Mouse (Mus musculus) embryonic fibroblast, embryonic 13.5 days (primary cell): ENCODE measurements around the gene Dcaf5. TPM values are rescaled to one million over a fixed set of nuclear protein-coding genes. Genes with fewer than 3 reads are reported as not detected.

Source experiments
- H3K27ac ChIP-seq: 2 replicates; pipeline ENCODE4 v1.5.1; 2012; ENCODE audit warnings: low read length, control low read depth, inconsistent platforms; ENCODE audit not compliant: insufficient read depth
- H3K4me1 ChIP-seq: 2 replicates; pipeline ENCODE4 v1.6.1; 2011; ENCODE audit warnings: low read length; ENCODE audit not compliant: control insufficient read depth, insufficient read depth
- H3K4me3 ChIP-seq: 2 replicates; pipeline ENCODE4 v1.5.1; 2011; ENCODE audit warnings: mild to moderate bottlenecking, control low read depth, low read length; ENCODE audit not compliant: insufficient read depth
- CTCF ChIP-seq: IDR thresholded peaks from 2 replicates; pipeline ENCODE4 v1.5.1; 2011; ENCODE audit warnings: mild to moderate bottlenecking, control low read depth, low read length, moderate library complexity, borderline replicate concordance; ENCODE audit not compliant: insufficient read depth
- POLR2A ChIP-seq: IDR thresholded peaks from 2 replicates; pipeline ENCODE4 v1.6.1; 2011; ENCODE audit warnings: low read depth, mild to moderate bottlenecking, control low read depth, low read length, moderate library complexity
- polyA plus RNA-seq: library from polyadenylated mRNA; stranded (reverse); fragments of >200 nt; gene quantifications from 2 replicates; pipeline ENCODE4 v1.2.4, GENCODE M21; 2011; ENCODE audit warnings: low read depth; ENCODE audit not compliant: missing spikeins, insufficient read length

Gene Dcaf5
- polyA plus RNA-seq, 1 experiment, result 34.5 TPM

DNA sequence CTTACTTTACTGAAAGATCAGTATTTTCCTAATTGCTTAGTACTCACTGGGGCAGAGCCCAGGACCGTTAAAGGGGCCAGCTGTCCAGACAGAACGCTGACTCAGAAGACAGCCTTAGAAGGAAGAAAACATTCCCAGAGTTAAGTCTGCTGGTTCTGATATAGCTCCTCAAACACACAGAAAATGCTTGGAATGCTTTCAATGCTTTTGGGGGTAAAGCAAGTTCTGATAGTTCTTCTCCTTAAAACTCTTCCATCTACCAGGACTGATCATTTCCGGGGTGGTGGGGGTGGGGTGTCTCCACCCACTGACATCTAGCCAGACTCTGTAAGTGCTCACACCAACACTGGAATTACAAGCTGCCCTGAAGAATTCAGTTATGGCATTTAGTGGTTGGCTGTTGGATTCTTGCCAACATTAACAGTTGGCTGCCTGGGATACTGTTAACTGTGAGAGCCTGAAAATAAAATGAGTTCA lies 70.4 kb downstream of the Dcaf5 start:
- peak overlapping the region; percentile 99 for H3K27ac ChIP-seq
- no peak for TF ChIP-seq POLR2A
- TF ChIP-seq CTCF, result no peak
- H3K4me3 ChIP-seq, result no peak overlapping the region
- peaks cover 17% of the 10 kb centered on the region for H3K4me1 ChIP-seq

DNA sequence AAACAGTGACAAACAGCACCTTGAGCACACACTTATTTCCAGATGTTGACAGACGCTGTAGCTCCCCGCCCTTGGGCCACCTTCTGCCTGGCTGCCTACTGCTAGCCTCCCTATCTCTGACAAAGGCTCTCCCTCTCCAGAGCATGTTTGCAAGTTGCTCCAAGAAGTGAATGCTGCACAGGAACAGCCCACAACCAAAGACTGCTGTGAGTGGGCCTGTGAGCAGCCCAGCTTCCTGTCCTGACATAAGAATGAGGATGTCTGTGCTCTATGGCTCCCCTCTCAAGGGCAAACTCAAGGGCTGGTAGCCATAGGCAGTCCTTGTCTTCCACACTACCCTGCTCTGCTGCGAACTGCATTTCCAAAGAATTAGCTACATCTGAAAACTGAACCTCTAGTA lies 71.1 kb downstream of the Dcaf5 start:
- TF ChIP-seq POLR2A, result no peak
- no peak for TF ChIP-seq CTCF
- Histone ChIP-seq H3K4me1 (peaks cover 17% of the 10 kb centered on the region), H3K4me3 (no peak overlapping the region), H3K27ac (peak overlapping the region; percentile 99)

DNA sequence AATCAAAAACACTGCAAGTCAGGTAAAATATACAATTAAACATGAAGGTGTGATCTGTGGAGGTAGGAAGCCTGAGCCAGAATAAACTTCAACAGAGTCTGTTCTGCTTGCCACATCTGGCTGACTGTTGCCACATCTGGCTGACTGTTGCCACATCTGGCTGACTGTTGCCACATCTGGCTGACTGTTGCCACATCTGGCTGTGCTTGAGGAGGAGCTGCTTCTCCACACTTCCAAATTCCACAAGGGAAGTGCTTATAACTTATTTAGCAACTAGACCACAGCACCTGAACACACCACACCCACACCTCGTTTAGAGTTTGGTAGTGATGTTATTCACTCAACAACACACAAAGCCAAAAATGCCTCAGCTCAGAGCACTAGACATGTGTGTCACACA lies 74.7 kb downstream of the Dcaf5 start:
- H3K27ac ChIP-seq, result no peak overlapping the region
- H3K4me3 ChIP-seq, result no peak overlapping the region
- no peak for TF ChIP-seq POLR2A
- no peak for TF ChIP-seq CTCF
- H3K4me1 ChIP-seq, result peaks cover 17% of the 10 kb centered on the region

DNA sequence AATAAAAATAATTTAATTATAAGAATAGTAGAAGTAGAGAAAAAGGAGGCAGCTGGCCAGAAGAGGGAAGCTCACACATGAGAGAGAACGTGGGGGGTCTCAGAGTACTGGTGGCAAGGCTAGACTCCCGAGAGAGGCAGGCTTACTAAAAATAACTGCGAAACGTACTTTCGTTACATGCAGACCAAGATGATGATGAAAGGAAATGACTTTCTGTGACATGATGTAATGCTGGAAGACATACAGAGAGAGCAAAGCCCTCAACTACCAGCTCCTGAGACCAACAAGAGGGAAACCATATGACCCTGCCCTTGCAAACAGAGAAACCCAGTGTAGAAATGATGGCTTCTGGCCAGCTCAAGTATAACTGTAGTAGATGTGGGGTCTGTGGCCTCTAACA lies 76.1 kb downstream of the Dcaf5 start:
- TF ChIP-seq CTCF (no peak), POLR2A (no peak)
- Histone ChIP-seq H3K4me1 (peaks cover 13% of the 10 kb centered on the region), H3K4me3 (no peak overlapping the region), H3K27ac (no peak overlapping the region)

DNA sequence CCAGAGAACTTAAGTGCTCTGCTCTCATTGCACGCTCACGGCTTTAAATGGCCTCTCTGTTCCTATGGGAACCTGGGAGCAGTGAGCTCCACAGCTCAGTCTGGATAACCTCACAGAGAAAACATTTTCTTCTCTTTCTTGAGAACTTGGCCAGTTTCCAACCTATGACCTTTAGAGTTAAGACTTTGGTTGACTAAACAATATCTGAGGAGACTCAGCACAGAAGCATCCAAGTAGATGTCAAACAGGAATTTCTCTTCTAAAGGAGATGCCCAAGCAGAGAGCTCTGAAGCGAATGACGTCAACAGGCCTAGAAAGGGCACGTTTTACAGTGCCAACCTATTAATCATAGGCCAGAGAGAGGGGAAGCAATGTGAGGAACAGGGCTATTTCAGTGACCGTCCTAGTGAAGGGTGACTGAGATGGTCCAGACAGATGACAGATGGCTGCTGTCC lies 91.6 kb downstream of the Dcaf5 start:
- H3K4me1 ChIP-seq, result peaks cover 29% of the 10 kb centered on the region
- H3K27ac ChIP-seq, result peak overlapping the region; percentile 83
- TF ChIP-seq POLR2A (no peak), CTCF (no peak)
- no peak overlapping the region for H3K4me3 ChIP-seq

DNA sequence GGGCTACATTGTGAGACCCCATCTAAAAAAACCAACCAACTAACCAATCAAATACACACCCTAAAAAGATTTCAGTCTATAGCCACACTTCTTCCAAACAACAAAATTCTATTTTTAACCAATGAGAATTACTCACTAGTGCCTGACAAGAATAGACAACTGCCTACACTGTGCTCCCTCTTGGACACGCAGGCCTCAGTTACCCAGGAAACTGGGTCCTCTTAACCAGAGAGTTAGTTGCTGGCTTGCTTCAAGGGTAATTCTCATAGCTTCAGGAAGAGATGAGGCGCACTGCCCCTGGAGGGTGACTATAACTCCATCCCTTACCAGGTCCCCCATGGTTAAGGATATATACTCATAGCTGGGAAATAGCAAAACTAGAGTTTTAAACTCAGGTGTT lies 95.5 kb downstream of the Dcaf5 start:
- H3K4me3 ChIP-seq, result no peak overlapping the region
- no peak overlapping the region for H3K27ac ChIP-seq
- H3K4me1 ChIP-seq, result peaks cover 24% of the 10 kb centered on the region
- no peak for TF ChIP-seq CTCF
- TF ChIP-seq POLR2A, result no peak

DNA sequence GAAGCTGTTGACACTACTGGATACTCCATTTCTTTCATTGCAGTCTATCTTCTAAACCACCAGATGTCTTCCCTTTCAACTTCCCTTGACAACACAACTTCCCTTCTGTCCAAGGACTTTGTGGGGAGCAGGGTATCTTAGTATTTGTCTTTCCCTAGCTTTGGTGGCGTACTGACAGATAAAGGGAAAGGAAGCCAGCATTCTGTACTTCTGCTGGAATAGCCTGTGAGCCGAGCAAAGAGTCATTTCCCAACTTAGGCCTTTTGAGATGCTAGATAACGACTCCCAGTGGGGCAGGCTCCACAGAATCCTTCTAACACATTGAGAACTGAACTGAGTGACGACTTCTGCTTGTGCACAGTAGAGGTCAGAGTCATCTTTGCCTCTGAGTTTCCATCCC lies 102.2 kb downstream of the Dcaf5 start:
- TF ChIP-seq POLR2A (no peak), CTCF (no peak)
- no peak overlapping the region for H3K27ac ChIP-seq
- no peak overlapping the region for H3K4me3 ChIP-seq
- H3K4me1 ChIP-seq, result peaks cover 9% of the 10 kb centered on the region; the same call in 1 of the 2 replicates

DNA sequence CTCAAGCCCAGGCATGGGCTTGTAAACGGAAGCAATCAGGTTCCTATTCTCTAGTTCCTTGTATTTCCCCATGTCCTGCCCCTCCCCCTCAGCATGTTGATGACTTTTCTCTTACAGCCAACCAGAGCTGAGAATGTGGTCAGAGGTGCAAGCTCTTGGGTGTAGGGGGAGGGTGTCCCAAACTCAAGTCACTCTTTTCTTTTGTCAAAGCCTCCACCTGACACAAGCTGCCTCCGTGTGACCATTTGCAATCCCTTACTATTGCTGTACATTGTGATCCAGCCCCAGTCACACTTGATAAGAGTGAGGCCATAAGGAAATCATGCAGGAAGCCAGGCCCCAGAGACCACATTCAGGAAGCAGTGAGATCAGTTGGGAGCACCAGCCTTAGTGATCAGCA lies 104.8 kb downstream of the Dcaf5 start:
- Histone ChIP-seq H3K4me3 (no peak overlapping the region), H3K4me1 (peaks cover 9% of the 10 kb centered on the region; the same call in 1 of the 2 replicates), H3K27ac (no peak overlapping the region)
- TF ChIP-seq CTCF (no peak), POLR2A (no peak)

DNA sequence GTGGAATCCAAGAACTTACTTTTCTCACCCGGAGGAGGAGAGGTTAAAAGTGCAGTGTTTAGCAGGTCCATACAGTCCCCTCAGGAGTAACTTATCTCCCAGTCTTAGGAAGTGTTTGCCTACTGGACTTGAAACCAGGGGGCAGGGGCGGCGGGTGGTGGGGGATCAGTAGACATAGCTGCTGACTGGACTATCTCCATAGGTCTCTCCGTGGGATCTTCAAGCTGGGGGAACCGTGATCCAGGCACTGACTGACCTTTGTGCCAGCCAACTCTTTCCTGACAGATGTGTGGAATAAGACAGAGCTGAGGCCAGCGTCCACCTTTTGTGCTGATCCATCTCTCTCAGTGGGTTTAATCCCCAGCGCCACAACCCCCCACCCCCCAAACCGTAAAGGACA lies 105.6 kb downstream of the Dcaf5 start:
- no peak overlapping the region for H3K27ac ChIP-seq
- TF ChIP-seq CTCF, result no peak
- TF ChIP-seq POLR2A, result no peak

DNA sequence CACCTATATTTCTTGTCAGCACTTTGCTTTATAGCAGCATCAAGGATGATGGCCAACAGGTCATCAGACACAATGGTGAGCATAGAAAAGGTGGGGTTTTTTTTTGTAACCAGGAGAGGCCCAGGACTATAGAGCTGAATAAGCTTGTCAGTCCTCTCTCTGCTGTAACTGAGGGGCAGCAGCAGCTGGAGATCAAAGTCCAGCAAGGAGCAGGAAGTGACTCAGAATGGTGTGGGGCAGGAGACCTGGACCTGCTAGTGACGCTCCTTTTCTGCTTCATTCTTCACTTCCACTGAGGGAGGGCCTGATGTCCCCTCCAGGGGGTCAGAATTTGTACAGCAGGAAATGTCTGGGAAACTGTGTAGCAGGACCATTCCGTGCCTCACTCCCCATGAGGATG lies 106.8 kb downstream of the Dcaf5 start:
- H3K27ac ChIP-seq, result no peak overlapping the region
- H3K4me3 ChIP-seq, result no peak overlapping the region
- TF ChIP-seq POLR2A (no peak), CTCF (no peak)
- H3K4me1 ChIP-seq, result peaks cover 9% of the 10 kb centered on the region

More for the DNA sequence above, 105.6 kb downstream of the Dcaf5 start:
- H3K4me3 ChIP-seq, result no peak overlapping the region
- H3K4me1 ChIP-seq, result peaks cover 9% of the 10 kb centered on the region; the same call in 1 of the 2 replicates
